Mouse (Mus musculus): Measurements from ENCODE around the gene Tenm4. TPM values are rescaled to one million over a fixed set of nuclear protein-coding genes. Genes with fewer than 3 reads are reported as not detected.

Gene Tenm4
- polyA plus RNA-seq, 1 experiment from 2014 or later, result 31.5 TPM

DNA sequence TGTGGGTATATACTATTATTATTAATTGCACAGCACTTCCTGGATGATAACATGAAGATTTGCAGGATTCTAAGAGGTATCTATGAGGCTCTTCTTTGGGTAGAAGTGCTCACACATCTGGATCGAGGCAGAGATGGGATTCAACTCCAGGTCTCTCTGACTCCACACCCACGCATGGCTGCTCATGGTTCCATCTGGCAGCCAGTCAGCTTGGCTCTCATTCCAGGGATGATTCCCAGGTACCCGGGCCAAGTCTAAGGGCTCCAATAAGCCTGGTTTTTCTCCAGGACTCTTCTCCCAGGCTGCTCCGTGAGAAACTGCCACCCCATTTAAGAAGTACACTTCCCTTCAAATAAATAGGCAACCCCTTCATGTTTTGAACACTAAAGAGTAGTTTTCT, 394.8 kb downstream of the Tenm4 start:
- DNase-seq (ENCODE audit: low spot score), result no peak
- Histone ChIP-seq H3K27ac (replicated peaks) (no peak overlapping the region), H3K4me1 (peaks cover 23% of the 10 kb centered on the region), H3K4me3 (no peak overlapping the region), H3K27me3 (replicated peaks; ENCODE audit: low read depth, poor library complexity, severe bottlenecking) (no peaks in the 10 kb centered on the region), H3K9me3 (no peaks in the 10 kb centered on the region), H3K36me3 (replicated peaks) (no peaks in the 10 kb centered on the region)
- 80% methylated on average over 4 of the region's 4 CpGs for WGBS

DNA sequence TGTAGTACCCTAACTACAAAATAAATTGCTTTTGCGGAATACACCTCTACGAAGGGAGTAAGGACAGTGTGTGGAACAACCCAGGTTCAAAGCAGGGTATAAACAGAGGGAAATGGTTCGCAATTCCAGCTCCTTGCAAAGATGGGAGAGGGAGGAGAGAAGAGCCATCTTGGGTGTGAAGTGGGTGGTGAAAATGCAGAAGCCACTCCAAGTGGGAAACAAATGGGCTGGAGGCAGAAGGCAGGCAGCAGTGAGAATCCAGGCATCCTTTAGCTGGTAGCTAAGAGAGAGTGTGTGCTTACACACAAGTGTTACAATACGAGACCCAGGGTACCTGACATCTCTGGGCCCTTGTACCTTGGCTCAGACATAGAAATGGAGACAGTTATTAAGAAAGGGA, 395.2 kb downstream of the Tenm4 start:
- no peaks in the 10 kb centered on the region for H3K36me3 ChIP-seq (replicated peaks)
- DNase-seq (ENCODE audit: low spot score), result no peak
- no peak overlapping the region for H3K4me3 ChIP-seq
- H3K4me1 ChIP-seq, result peaks cover 23% of the 10 kb centered on the region
- no peak overlapping the region for H3K27ac ChIP-seq (replicated peaks)
- 91% methylated on average over 4 of the region's 4 CpGs for WGBS
- H3K27me3 ChIP-seq (replicated peaks; ENCODE audit: low read depth, poor library complexity, severe bottlenecking), result no peaks in the 10 kb centered on the region
- no peaks in the 10 kb centered on the region for H3K9me3 ChIP-seq

GRCm38 (mm10) chr7:96568034-96568433, 397.0 kb downstream of the Tenm4 start:
- Histone ChIP-seq H3K4me3 (no peak overlapping the region), H3K27me3 (replicated peaks; ENCODE audit: low read depth, poor library complexity, severe bottlenecking) (no peaks in the 10 kb centered on the region), H3K9me3 (no peaks in the 10 kb centered on the region), H3K4me1 (peaks cover 16% of the 10 kb centered on the region), H3K36me3 (replicated peaks) (no peaks in the 10 kb centered on the region), H3K27ac (replicated peaks) (no peak overlapping the region)
- 92% methylated on average over 3 of the region's 3 CpGs for WGBS
- no peak for DNase-seq (ENCODE audit: low spot score)

GRCm38 (mm10) chr7:96570965-96571364, 399.9 kb downstream of the Tenm4 start:
- peaks cover 22% of the 10 kb centered on the region for H3K4me1 ChIP-seq
- no peaks in the 10 kb centered on the region for H3K9me3 ChIP-seq
- no peak for DNase-seq (ENCODE audit: low spot score)
- H3K36me3 ChIP-seq (replicated peaks), result no peaks in the 10 kb centered on the region
- no peaks in the 10 kb centered on the region for H3K27me3 ChIP-seq (replicated peaks; ENCODE audit: low read depth, poor library complexity, severe bottlenecking)
- no peak overlapping the region for H3K27ac ChIP-seq (replicated peaks)
- no peak overlapping the region for H3K4me3 ChIP-seq

- H3K27ac ChIP-seq (replicated peaks), result no peak overlapping the region
- no peak for DNase-seq (ENCODE audit: low spot score)
- peaks cover 28% of the 10 kb centered on the region for H3K4me1 ChIP-seq
- no peaks in the 10 kb centered on the region for H3K27me3 ChIP-seq (replicated peaks; ENCODE audit: low read depth, poor library complexity, severe bottlenecking)
- H3K9me3 ChIP-seq, result no peaks in the 10 kb centered on the region
- WGBS, result 96% methylated on average over 7 of the region's 7 CpGs
- H3K36me3 ChIP-seq (replicated peaks), result 0 out of 2 replicates have a peak, but pooled peaks cover 3% of the 10 kb centered on the region
- no peak overlapping the region for H3K4me3 ChIP-seq
These were observed 401.9 kb downstream of the Tenm4 start for GRCm38 (mm10) chr7:96572995-96573394.

GRCm38 (mm10) chr7:96575202-96575650, 404.2 kb downstream of the Tenm4 start:
- DNase-seq (ENCODE audit: low spot score), result no peak
- Histone ChIP-seq H3K36me3 (replicated peaks) (0 out of 2 replicates have a peak, but pooled peaks cover 3% of the 10 kb centered on the region), H3K9me3 (no peaks in the 10 kb centered on the region), H3K4me1 (peaks cover 27% of the 10 kb centered on the region), H3K27me3 (replicated peaks; ENCODE audit: low read depth, poor library complexity, severe bottlenecking) (no peaks in the 10 kb centered on the region), H3K27ac (replicated peaks) (peak overlapping the region; percentile 52), H3K4me3 (no peak overlapping the region)
- WGBS, result 87% methylated on average over 7 of the region's 7 CpGs

DNA sequence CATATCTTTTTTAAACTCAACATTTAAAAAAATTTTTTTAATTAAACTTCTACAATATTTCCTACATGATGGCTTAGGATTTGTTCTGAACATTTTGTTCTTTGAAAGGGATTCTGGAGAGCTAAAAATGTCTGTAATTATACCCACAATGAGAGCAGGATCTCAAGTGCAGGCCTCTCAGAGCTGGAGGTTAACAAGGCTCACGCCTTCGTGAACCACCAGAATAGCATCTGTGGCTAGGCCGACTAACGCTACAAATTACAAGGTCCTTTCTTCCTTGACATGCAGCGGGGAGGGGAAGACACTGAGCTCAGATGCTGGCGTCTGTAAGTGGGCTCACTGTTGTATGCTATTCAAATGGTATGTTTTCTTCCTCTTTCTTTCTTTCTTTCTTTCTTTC, 411.7 kb downstream of the Tenm4 start:
- Histone ChIP-seq H3K4me3 (no peak overlapping the region), H3K27ac (replicated peaks) (no peak overlapping the region), H3K4me1 (peaks cover 4% of the 10 kb centered on the region; the same call in 1 of the 2 replicates), H3K36me3 (replicated peaks) (no peaks in the 10 kb centered on the region), H3K27me3 (replicated peaks; ENCODE audit: low read depth, poor library complexity, severe bottlenecking) (no peaks in the 10 kb centered on the region), H3K9me3 (no peaks in the 10 kb centered on the region)
- WGBS, result 69% methylated on average over 6 of the region's 6 CpGs
- no peak for DNase-seq (ENCODE audit: low spot score)

- Histone ChIP-seq H3K36me3 (replicated peaks) (no peaks in the 10 kb centered on the region), H3K27me3 (replicated peaks; ENCODE audit: low read depth, poor library complexity, severe bottlenecking) (no peaks in the 10 kb centered on the region), H3K4me3 (no peak overlapping the region), H3K9me3 (no peaks in the 10 kb centered on the region), H3K4me1 (peaks cover 5% of the 10 kb centered on the region), H3K27ac (replicated peaks) (0 out of 2 replicates have a peak overlapping the region, but pooled peaks have one; percentile 30)
- DNase-seq (ENCODE audit: low spot score), result no peak
These were observed 416.4 kb downstream of the Tenm4 start for GRCm38 (mm10) chr7:96587403-96587802.

DNA sequence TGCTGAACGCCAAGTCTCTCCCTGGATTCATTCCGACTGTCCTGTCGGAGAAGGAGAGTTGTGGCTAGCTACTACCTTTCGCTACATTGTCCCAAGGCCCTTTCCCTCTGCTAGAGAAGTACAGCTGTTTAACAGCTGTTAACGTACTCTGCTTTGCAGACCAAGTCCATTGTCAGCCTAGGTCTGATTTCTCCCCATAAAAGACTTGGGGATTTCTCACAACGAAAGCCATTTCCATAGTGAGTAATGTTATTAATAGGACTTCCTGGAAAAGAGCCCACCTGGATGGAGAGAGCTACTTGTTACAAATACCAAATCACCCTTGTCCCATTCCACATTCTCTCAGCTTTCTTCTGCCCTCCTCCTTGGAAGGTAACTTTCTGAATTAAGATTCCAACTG, 417.5 kb downstream of the Tenm4 start:
- no peak for DNase-seq (ENCODE audit: low spot score)

GRCm38 (mm10) chr7:96595535-96596295, 424.7 kb downstream of the Tenm4 start:
- DNase-seq (ENCODE audit: low spot score), result no peak
- H3K9me3 ChIP-seq, result no peaks in the 10 kb centered on the region
- WGBS, result 82% methylated on average over 9 of the region's 9 CpGs
- H3K4me3 ChIP-seq, result no peak overlapping the region
- H3K27me3 ChIP-seq (replicated peaks; ENCODE audit: low read depth, poor library complexity, severe bottlenecking), result no peaks in the 10 kb centered on the region
- peaks cover 43% of the 10 kb centered on the region for H3K4me1 ChIP-seq
- peak overlapping the region; percentile 77 for H3K27ac ChIP-seq (replicated peaks)
- 0 out of 2 replicates have a peak, but pooled peaks cover 5% of the 10 kb centered on the region for H3K36me3 ChIP-seq (replicated peaks)

More for the DNA sequence above, 417.5 kb downstream of the Tenm4 start:
- H3K27me3 ChIP-seq (replicated peaks; ENCODE audit: low read depth, poor library complexity, severe bottlenecking), result no peaks in the 10 kb centered on the region
- no peaks in the 10 kb centered on the region for H3K9me3 ChIP-seq
- no peaks in the 10 kb centered on the region for H3K36me3 ChIP-seq (replicated peaks)
- H3K4me1 ChIP-seq, result peaks cover 10% of the 10 kb centered on the region
- H3K4me3 ChIP-seq, result no peak overlapping the region
- no peak overlapping the region for H3K27ac ChIP-seq (replicated peaks)
- 93% methylated on average over 6 of the region's 6 CpGs for WGBS

- peak; percentile 67 for DNase-seq (ENCODE audit: low spot score)
- H3K9me3 ChIP-seq, result no peaks in the 10 kb centered on the region
- no peak overlapping the region for H3K4me3 ChIP-seq
- H3K36me3 ChIP-seq (replicated peaks), result 0 out of 2 replicates have a peak, but pooled peaks cover 5% of the 10 kb centered on the region
- WGBS, result 26% methylated on average over 9 of the region's 9 CpGs
- peaks cover 46% of the 10 kb centered on the region for H3K4me1 ChIP-seq
- no peaks in the 10 kb centered on the region for H3K27me3 ChIP-seq (replicated peaks; ENCODE audit: low read depth, poor library complexity, severe bottlenecking)
- peak overlapping the region; percentile 77 for H3K27ac ChIP-seq (replicated peaks)
These were observed 425.6 kb downstream of the Tenm4 start for GRCm38 (mm10) chr7:96596402-96597195.

- H3K4me3 ChIP-seq, result no peak overlapping the region
- DNase-seq (ENCODE audit: low spot score), result no peak
- WGBS, result 92% methylated on average over 4 of the region's 4 CpGs
- H3K9me3 ChIP-seq, result no peaks in the 10 kb centered on the region
- peaks cover 41% of the 10 kb centered on the region for H3K4me1 ChIP-seq
- no peaks in the 10 kb centered on the region for H3K27me3 ChIP-seq (replicated peaks; ENCODE audit: low read depth, poor library complexity, severe bottlenecking)
- H3K27ac ChIP-seq (replicated peaks), result peak overlapping the region; percentile 77; the same call in 1 of the 2 replicates
- 0 out of 2 replicates have a peak, but pooled peaks cover 5% of the 10 kb centered on the region for H3K36me3 ChIP-seq (replicated peaks)
These were observed 426.8 kb downstream of the Tenm4 start for GRCm38 (mm10) chr7:96597871-96598270.
